Mouse (Mus musculus): Measurements from ENCODE around the gene Gse1.

The Gse1 gene

GRCm38 (mm10) chr8:120428492-120428891 is 200.2 kb downstream of the Gse1 start:
- no peak for DNase-seq

- DNase-seq = no peak
Observed at GRCm38 (mm10) chr8:120429116-120429515, 200.9 kb downstream of the Gse1 start.

GRCm38 (mm10) chr8:120431042-120431441 is 202.8 kb downstream of the Gse1 start:
- DNase-seq = no peak

- no peak for DNase-seq
Observed at GRCm38 (mm10) chr8:120432438-120432837, 204.2 kb downstream of the Gse1 start.

GRCm38 (mm10) chr8:120433143-120433542 is 204.9 kb downstream of the Gse1 start:
- DNase-seq = no peak

GRCm38 (mm10) chr8:120433734-120434133 is 205.5 kb downstream of the Gse1 start:
- no peak for DNase-seq

GRCm38 (mm10) chr8:120435781-120436180 is 207.5 kb downstream of the Gse1 start:
- no peak for DNase-seq

- DNase-seq = no peak
Observed at GRCm38 (mm10) chr8:120436491-120437030, 208.3 kb downstream of the Gse1 start.

- no peak for DNase-seq
Observed at GRCm38 (mm10) chr8:120437207-120437606, 209.0 kb downstream of the Gse1 start.

GRCm38 (mm10) chr8:120437666-120438395 is 209.6 kb downstream of the Gse1 start:
- peak; percentile 71 for DNase-seq

GRCm38 (mm10) chr8:120439309-120439708 is 211.1 kb downstream of the Gse1 start:
- DNase-seq = no peak

- no peak for DNase-seq
Observed at GRCm38 (mm10) chr8:120440739-120441138, 212.5 kb downstream of the Gse1 start.

GRCm38 (mm10) chr8:120441637-120442036 is 213.4 kb downstream of the Gse1 start:
- DNase-seq = no peak

- no peak for DNase-seq
Observed at GRCm38 (mm10) chr8:120442306-120443003, 214.2 kb downstream of the Gse1 start.

GRCm38 (mm10) chr8:120445249-120445648 is 217.0 kb downstream of the Gse1 start:
- DNase-seq = no peak

- no peak for DNase-seq
Observed at GRCm38 (mm10) chr8:120448131-120448530, 219.9 kb downstream of the Gse1 start.

- no peak for DNase-seq
Observed at GRCm38 (mm10) chr8:120449139-120449538, 220.9 kb downstream of the Gse1 start.

GRCm38 (mm10) chr8:120449608-120450031 is 221.4 kb downstream of the Gse1 start:
- DNase-seq = no peak

- DNase-seq = no peak
Observed at GRCm38 (mm10) chr8:120452111-120452510, 223.9 kb downstream of the Gse1 start.

GRCm38 (mm10) chr8:120454404-120454803 is 226.1 kb downstream of the Gse1 start:
- DNase-seq = no peak

GRCm38 (mm10) chr8:120460375-120460774 is 232.1 kb downstream of the Gse1 start:
- DNase-seq = no peak

- DNase-seq = no peak
Observed at GRCm38 (mm10) chr8:120462119-120462551, 233.9 kb downstream of the Gse1 start.

GRCm38 (mm10) chr8:120462611-120463010 is 234.4 kb downstream of the Gse1 start:
- DNase-seq = no peak

Measured in cerebellum, adult 8-10 months (tissue).